20 mouse cellular contexts compared by ENCODE assay signal in genomic region chr7:79096492-79096891, GRCm38 (mm10). TPM values are rescaled to one million over a fixed set of nuclear protein-coding genes. Genes with fewer than 3 reads are reported as not detected.
A peak's percentile ranks its signal among the peaks of the same experiment; 100 is the strongest.
DNase-seq lines count a peak whose midpoint lies in the region; TF ChIP-seq lines count a peak whose summit lies in the region.
"Had no signal": no experiment of that assay in that cellular context is flagged by ENCODE, and none has a peak within 500 bp of the region (broad histone marks: within the 10 kb centered on the region; RNA-seq: fewer than 3 reads in every experiment).

No protein-coding gene starts in this region.

- H3K4me2 ChIP-seq in CH12.LX (ENCODE audit: insufficient read depth, low read depth, poor library complexity, severe bottlenecking) = no peak overlapping the region
- H3K4me2 ChIP-seq: embryonic facial prominence, embryonic 13.5 days; forebrain, embryonic 12.5 days; heart, embryonic 15.5 days; hindbrain, embryonic 15.5 days had no signal

- TF ChIP-seq POLR2A in CH12.LX (IDR thresholded peaks at IDR 0.05; ENCODE audit: low read depth, low read length) (no peak), MEL (IDR thresholded peaks at IDR 0.05; ENCODE audit: control insufficient read depth in 1 of 2, insufficient read depth in 1 of 2, low read depth in 1 of 2, low read length in 2 of 2, poor library complexity in 1 of 2) (no peak)

- DNase-seq in layer of hippocampus, adult 2 months (ENCODE audit: low spot score in 2 of 2) = no peak
- DNase-seq in layer of hippocampus, adult 9-10 months (ENCODE audit: low spot score) = no peak
- DNase-seq in CH12.LX (ENCODE audit: extremely low read depth) (no peak), MEL (ENCODE audit: low read depth, low spot score) (no peak)
- DNase-seq in cerebellum, adult 9-10 months = no peak
- DNase-seq in spleen, postnatal 4 days (ENCODE audit: low spot score in 2 of 2) = no peak
- no peak for DNase-seq in ovary, adult 18-20 months (ENCODE audit: low spot score)
- DNase-seq: adrenal gland, adult 8-10 months; cerebellum, adult 11-12 months; cerebellum, adult 9-11 months; cerebellum, postnatal 36 days; gastrocnemius, postnatal 10 days; heart, adult 18-20 months; heart, postnatal 14 days had no signal

- TF ChIP-seq EP300 in CH12.LX (IDR thresholded peaks at IDR 0.05; ENCODE audit: low read length) (no peak), MEL (IDR thresholded peaks at IDR 0.05; ENCODE audit: low read depth in 1 of 2, low read length in 2 of 2) (no peak)

- in situ Hi-C loops in CH12.LX (cut with MboI; ENCODE audit: low pct_ligation_motif_present, low pct_unique_long_range_greater_than_20kb, low sequenced_read_pairs) = loop anchor here (25.0 kb wide), 1 partner anchor 309 kb away; the partner anchor contains the start of genes Mrpl46 and Mrps11

- H3K9me3 ChIP-seq in CH12.LX (replicated peaks; ENCODE audit: low read length) = no peaks in the 10 kb centered on the region
- H3K9me3 ChIP-seq in MEL (replicated peaks; ENCODE audit: insufficient read depth, low read length) = no peaks in the 10 kb centered on the region
- H3K9me3 ChIP-seq: embryonic facial prominence, embryonic 13.5 days; forebrain, embryonic 12.5 days; heart, embryonic 10.5 days; heart, embryonic 15.5 days; hindbrain, embryonic 10.5 days; hindbrain, embryonic 15.5 days had no signal

- H3K27me3 ChIP-seq in CH12.LX (replicated peaks) = peaks cover 91% of the 10 kb centered on the region
- peaks cover 1 to 3% of the 10 kb centered on the region in 2 experiments; a peak in 3 of 4 replicates for H3K27me3 ChIP-seq in MEL (ENCODE audit: control insufficient read depth in 1 of 2, insufficient read depth in 2 of 2, low read length in 2 of 2)
- H3K27me3 ChIP-seq: hindbrain, embryonic 15.5 days had no signal

- TF ChIP-seq CTCF in layer of hippocampus, adult 2 months (conservative IDR thresholded peaks at IDR 0.05) = 0 out of 2 replicates have a peak, but pooled peaks have one; percentile 8
- TF ChIP-seq CTCF in CH12.LX (conservative IDR thresholded peaks at IDR 0.05 in 1 of 2, IDR thresholded peaks at IDR 0.05 in 1 of 2; ENCODE audit: low read depth in 2 of 2, low read length in 2 of 2) (peak in 1 of 2 experiments; percentile 15; a peak in 1 of 4 replicates), MEL (IDR thresholded peaks at IDR 0.05 in 2 of 3, conservative IDR thresholded peaks at IDR 0.05 in 1 of 3; ENCODE audit: control insufficient read depth in 1 of 3, insufficient read depth in 1 of 3, low read depth in 2 of 3, low read length in 3 of 3, poor library complexity in 1 of 3, severe bottlenecking in 1 of 3) (peak in 2 of 3 experiments; percentile 16 to 24; a peak in 3 of 6 replicates)

- no peak overlapping the region for H3K4me3 ChIP-seq in layer of hippocampus, adult 2 months
- no peak overlapping the region for H3K4me3 ChIP-seq in CH12.LX (replicated peaks in 1 of 3; ENCODE audit: low read depth in 2 of 3, low read length in 2 of 3, poor library complexity in 1 of 3)
- H3K4me3 ChIP-seq in MEL (ENCODE audit: control insufficient read depth in 1 of 2, insufficient read depth in 1 of 2, low read depth in 2 of 2, low read length in 2 of 2) = no peak overlapping the region
- H3K4me3 ChIP-seq: embryonic facial prominence, embryonic 13.5 days; forebrain, embryonic 12.5 days; heart, embryonic 10.5 days; heart, embryonic 15.5 days; hindbrain, embryonic 10.5 days; hindbrain, embryonic 15.5 days had no signal

- H3K79me2 ChIP-seq in CH12.LX (replicated peaks; ENCODE audit: control insufficient read depth, extremely low read depth, insufficient read depth, poor library complexity, severe bottlenecking) (no peaks in the 10 kb centered on the region), MEL (ENCODE audit: control insufficient read depth, insufficient read depth, low read length, poor library complexity) (no peaks in the 10 kb centered on the region)

- dilution Hi-C loops in CH12.LX (cut with MboI; ENCODE audit: extremely low pct_ligation_motif_present, extremely low pct_unique_long_range_greater_than_20kb, low sequenced_read_pairs) = no loop called here

- H3K4me1 ChIP-seq in CH12.LX (ENCODE audit: control insufficient read depth in 1 of 2, insufficient read depth in 2 of 2) (0 out of 4 replicates have a peak, but pooled peaks cover 0 to 2% of the 10 kb centered on the region in 2 experiments), MEL (ENCODE audit: control insufficient read depth in 1 of 2, insufficient read depth in 2 of 2, low read length in 2 of 2) (no peaks in the 10 kb centered on the region)
- H3K4me1 ChIP-seq: embryonic facial prominence, embryonic 13.5 days; forebrain, embryonic 12.5 days; heart, embryonic 10.5 days; heart, embryonic 15.5 days; hindbrain, embryonic 10.5 days; hindbrain, embryonic 15.5 days had no signal

- H3K9ac ChIP-seq in CH12.LX (ENCODE audit: insufficient read depth, low read depth) (no peak overlapping the region), MEL (ENCODE audit: control insufficient read depth, low read depth, low read length, poor library complexity, severe bottlenecking) (no peak overlapping the region)
- H3K9ac ChIP-seq: embryonic facial prominence, embryonic 13.5 days; forebrain, embryonic 12.5 days; heart, embryonic 15.5 days; hindbrain, embryonic 15.5 days had no signal

- no peak overlapping the region for H3K27ac ChIP-seq in layer of hippocampus, adult 2 months
- no peak overlapping the region for H3K27ac ChIP-seq in CH12.LX (ENCODE audit: insufficient read depth, low read depth)
- no peak overlapping the region for H3K27ac ChIP-seq in MEL (ENCODE audit: control insufficient read depth, low read depth, low read length)
- H3K27ac ChIP-seq: embryonic facial prominence, embryonic 13.5 days; forebrain, embryonic 12.5 days; heart, embryonic 10.5 days; heart, embryonic 15.5 days; hindbrain, embryonic 10.5 days; hindbrain, embryonic 15.5 days had no signal

- H3K36me3 ChIP-seq in CH12.LX (replicated peaks in 1 of 2; ENCODE audit: control insufficient read depth in 1 of 2, insufficient read depth in 1 of 2, low read length in 1 of 2) (no peaks in the 10 kb centered on the region), MEL (ENCODE audit: control insufficient read depth in 1 of 2, insufficient read depth in 2 of 2, low read length in 2 of 2) (no peaks in the 10 kb centered on the region)
- H3K36me3 ChIP-seq: embryonic facial prominence, embryonic 13.5 days; forebrain, embryonic 12.5 days; heart, embryonic 10.5 days; heart, embryonic 15.5 days; hindbrain, embryonic 10.5 days; hindbrain, embryonic 15.5 days had no signal

- TF ChIP-seq RAD21 in CH12.LX (IDR thresholded peaks at IDR 0.05; ENCODE audit: low read depth, low read length) = peak; percentile 4; the same call in 1 of the 2 replicates
- TF ChIP-seq RAD21 in MEL (IDR thresholded peaks at IDR 0.05; ENCODE audit: low read depth, low read length) = peak; percentile 8; the same call in 1 of the 2 replicates

TF ChIP-seq in CH12.LX, 34 proteins besides CTCF, POLR2A, EP300 and RAD21 (continues in another document):
- TF ChIP-seq GABPA (IDR thresholded peaks at IDR 0.05; ENCODE audit: insufficient replicate concordance, low read depth, low read length) (no peak), NELFE (IDR thresholded peaks at IDR 0.05; ENCODE audit: low read depth, low read length) (no peak), TCF12 (IDR thresholded peaks at IDR 0.05; ENCODE audit: low read depth, low read length) (no peak), POLR2AphosphoS2 (IDR thresholded peaks at IDR 0.05; ENCODE audit: low read depth, low read length) (no peak), USF1 (IDR thresholded peaks at IDR 0.05; ENCODE audit: low read depth, low read length) (no peak), HCFC1 (IDR thresholded peaks at IDR 0.05; ENCODE audit: low read depth, low read length) (no peak), JUN (IDR thresholded peaks at IDR 0.05; ENCODE audit: insufficient read depth, low read depth, low read length) (no peak), ZMIZ1 (IDR thresholded peaks at IDR 0.05; ENCODE audit: low read depth, low read length) (no peak), MAX (IDR thresholded peaks at IDR 0.05; ENCODE audit: low read length) (no peak)

TF ChIP-seq in MEL, 35 proteins besides CTCF, POLR2A, EP300 and RAD21:
- no peak for TF ChIP-seq TAL1 (IDR thresholded peaks at IDR 0.05; ENCODE audit: low read length)
- 0 out of 2 replicates have a peak, but pooled peaks have one; percentile 5 for TF ChIP-seq SMC3 (IDR thresholded peaks at IDR 0.05; ENCODE audit: low read depth, low read length)
TF ChIP-seq in MEL: peak in this region for 1.

RNA-seq across cellular contexts. Expression of gene Hapln3, which starts 34.3 kb away (rescaled TPM):
- total RNA-seq in layer of hippocampus, adult 2 months (2021) = 1 to 10 TPM; 2.5 to 3.4 TPM
- total RNA-seq in CH12.LX (2012; rRNA removed) = 0.04 TPM in 1 of 2 replicates, not detected in the other
- total RNA-seq in CH12.LX (2014; rRNA removed) = not detected in 2 replicates
- not detected in 2 replicates for polyA plus RNA-seq in CH12.LX (2012; ENCODE audit: insufficient read length, low read depth)
- not detected in 2 replicates for total RNA-seq in MEL (2012; rRNA removed)
- not detected for polyA plus RNA-seq in MEL (2012; ENCODE audit: insufficient read depth in 1 of 2, insufficient read length in 2 of 2, low read depth in 1 of 2, low replicate concordance in 2 of 2, missing spikeins in 1 of 2)

RNA-seq across cellular contexts. Expression of gene Acan, which starts 43.2 kb away (rescaled TPM):
- total RNA-seq in layer of hippocampus, adult 2 months (2021) = 1 to 10 TPM; 3.9 to 4.6 TPM
- not detected in 2 replicates for total RNA-seq in CH12.LX (2012; rRNA removed)
- not detected in 2 replicates for total RNA-seq in CH12.LX (2014; rRNA removed)
- not detected in 2 replicates for polyA plus RNA-seq in CH12.LX (2012; ENCODE audit: insufficient read length, low read depth)
- total RNA-seq in MEL (2012; rRNA removed) = not detected in 2 replicates
- polyA plus RNA-seq in MEL (2012; ENCODE audit: insufficient read depth in 1 of 2, insufficient read length in 2 of 2, low read depth in 1 of 2, low replicate concordance in 2 of 2, missing spikeins in 1 of 2) = not detected

RNA-seq across cellular contexts. Expression of gene Mfge8, which starts 52.4 kb away (rescaled TPM):
- 100 to 1,000 TPM; 170 TPM for total RNA-seq in layer of hippocampus, adult 2 months (2021)
- total RNA-seq in CH12.LX (2012; rRNA removed) (16.5 and 24.5 TPM in 2 replicates), CH12.LX (2014; rRNA removed) (11.0 and 13.0 TPM in 2 replicates), MEL (2012; rRNA removed) (4.7 and 4.9 TPM in 2 replicates)
- polyA plus RNA-seq in CH12.LX (2012; ENCODE audit: insufficient read length, low read depth) (12.4 and 13.2 TPM in 2 replicates), MEL (2012; ENCODE audit: insufficient read depth in 1 of 2, insufficient read length in 2 of 2, low read depth in 1 of 2, low replicate concordance in 2 of 2, missing spikeins in 1 of 2) (1 to 10 TPM in 1 of 2 experiments, not detected in 1; 9.5 TPM)

Comparison
In these comparisons a context has a peak if more than half of its experiments do, and no peak if none do; other contexts are left out.
1. RNA of gene Mfge8, which starts 52.4 kb away (total RNA-seq): 170 TPM in layer of hippocampus, adult 2 months; 11.0 to 24.5 TPM in CH12.LX and 4.7 to 4.9 TPM in MEL; every median in the first group is over 4 times any median in the second.